Mouse (Mus musculus): Measurements from ENCODE around the gene Trpd52l3. TPM values are rescaled to one million over a fixed set of nuclear protein-coding genes. Genes with fewer than 3 reads are reported as not detected.
"Not testable (repeated sequence)": the region's sequence is repeated elsewhere in the genome, so short reads cannot be mapped to it uniquely, and the experiment has no call there.

Gene Trpd52l3
- total RNA-seq (2021): not detected

DNA sequence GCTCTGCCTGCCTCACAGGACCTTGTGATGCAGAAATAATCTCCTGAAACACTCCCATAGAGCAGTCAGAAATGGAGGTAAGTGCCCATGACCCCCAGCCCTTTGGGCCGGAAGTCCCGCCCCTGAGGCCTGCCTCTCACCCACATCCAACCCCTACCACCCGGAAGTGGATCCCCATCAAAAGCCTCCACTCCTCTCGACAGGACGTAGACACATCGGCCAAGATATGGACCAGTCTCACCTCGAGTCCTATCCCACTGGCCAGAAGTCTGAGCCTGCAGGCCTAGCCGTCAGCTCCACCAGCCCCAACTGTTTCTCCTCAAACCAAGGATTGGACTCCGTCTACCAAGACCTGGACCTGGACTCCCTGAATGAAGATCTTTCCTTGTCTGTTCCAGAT, at the start of gene Trpd52l3:
Gene Trpd52l3 (plus strand): TSS at position 170 of the 400 bp plus-strand sequence.
- DNase-seq (ENCODE audit: extremely low spot score in 1 of 2, low spot score in 1 of 2): no peak

GRCm38 (mm10) chr19:29953833-29954232, 49.8 kb upstream of the Trpd52l3 start:
- DNase-seq (ENCODE audit: extremely low spot score in 1 of 2, low spot score in 1 of 2): no peak

- DNase-seq (ENCODE audit: extremely low spot score in 1 of 2, low spot score in 1 of 2): no peak
These were observed 48.1 kb upstream of the Trpd52l3 start for GRCm38 (mm10) chr19:29955454-29955853.

- no peak for DNase-seq (ENCODE audit: extremely low spot score in 1 of 2, low spot score in 1 of 2)
These were observed 42.7 kb upstream of the Trpd52l3 start for GRCm38 (mm10) chr19:29960906-29961305.

DNA sequence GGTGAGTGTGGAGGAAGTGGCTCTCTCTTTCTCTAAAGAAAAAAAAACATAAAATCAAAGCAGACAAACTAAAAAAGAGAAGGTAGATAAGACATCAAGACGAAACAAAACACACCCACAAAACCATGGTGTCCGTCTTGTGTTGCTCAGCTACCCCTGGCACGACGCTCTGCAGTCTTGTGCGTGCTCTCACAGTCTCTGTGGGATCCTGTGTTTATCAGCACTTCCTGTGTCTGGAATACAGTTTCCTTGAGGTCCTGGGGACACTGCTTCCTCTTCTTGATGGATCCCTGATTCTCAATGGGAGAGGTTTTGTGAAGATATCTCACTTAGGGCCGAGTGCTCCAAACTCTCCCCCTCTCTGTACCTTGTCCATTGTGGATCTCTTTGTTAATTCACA, 41.7 kb upstream of the Trpd52l3 start:
- no peak for DNase-seq (ENCODE audit: extremely low spot score in 1 of 2, low spot score in 1 of 2)

- DNase-seq (ENCODE audit: extremely low spot score in 1 of 2, low spot score in 1 of 2): no peak
These were observed 39.9 kb upstream of the Trpd52l3 start for GRCm38 (mm10) chr19:29963598-29964092.

- no peak for DNase-seq (ENCODE audit: extremely low spot score in 1 of 2, low spot score in 1 of 2)
These were observed 35.6 kb upstream of the Trpd52l3 start for GRCm38 (mm10) chr19:29967960-29968359.

DNA sequence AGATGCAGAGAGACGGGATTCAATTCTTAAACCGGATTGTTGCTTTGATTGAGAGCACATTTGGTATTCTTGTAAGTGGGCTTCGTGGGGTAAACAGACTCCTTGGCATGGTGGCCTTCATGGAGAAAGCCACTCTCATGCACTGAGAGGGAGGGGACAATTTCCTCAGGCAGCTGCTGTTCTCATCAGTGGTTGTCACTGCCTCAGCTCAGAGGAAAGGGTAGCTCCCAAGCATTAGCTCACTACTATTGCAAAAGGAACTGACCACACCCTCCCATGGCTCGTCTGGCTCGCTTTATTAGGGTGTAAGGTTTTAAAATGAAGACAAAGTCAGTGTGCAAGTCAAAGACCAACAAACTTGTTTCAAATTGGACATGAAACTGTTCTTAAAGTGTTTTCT, 30.2 kb upstream of the Trpd52l3 start:
- DNase-seq (ENCODE audit: extremely low spot score in 1 of 2, low spot score in 1 of 2): no peak

DNA sequence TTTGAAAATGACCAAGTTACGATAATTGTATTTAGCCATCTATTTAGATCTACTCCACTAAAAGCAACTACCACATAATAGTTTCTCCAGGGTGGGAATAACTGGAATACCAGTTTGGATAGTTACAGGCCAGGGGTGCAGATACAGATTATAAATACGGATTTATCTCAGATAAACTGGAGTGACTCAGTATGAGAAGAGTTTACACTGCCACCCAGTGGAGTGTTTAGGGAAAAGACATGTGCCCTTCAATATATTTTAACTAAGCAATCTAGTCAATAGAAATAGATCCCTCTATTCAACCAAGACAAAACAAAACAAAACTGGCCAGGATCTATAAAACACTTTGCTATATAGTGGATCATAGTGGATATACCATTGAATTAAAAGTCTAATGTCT, 24.7 kb upstream of the Trpd52l3 start:
- no peak for DNase-seq (ENCODE audit: extremely low spot score in 1 of 2, low spot score in 1 of 2)

DNA sequence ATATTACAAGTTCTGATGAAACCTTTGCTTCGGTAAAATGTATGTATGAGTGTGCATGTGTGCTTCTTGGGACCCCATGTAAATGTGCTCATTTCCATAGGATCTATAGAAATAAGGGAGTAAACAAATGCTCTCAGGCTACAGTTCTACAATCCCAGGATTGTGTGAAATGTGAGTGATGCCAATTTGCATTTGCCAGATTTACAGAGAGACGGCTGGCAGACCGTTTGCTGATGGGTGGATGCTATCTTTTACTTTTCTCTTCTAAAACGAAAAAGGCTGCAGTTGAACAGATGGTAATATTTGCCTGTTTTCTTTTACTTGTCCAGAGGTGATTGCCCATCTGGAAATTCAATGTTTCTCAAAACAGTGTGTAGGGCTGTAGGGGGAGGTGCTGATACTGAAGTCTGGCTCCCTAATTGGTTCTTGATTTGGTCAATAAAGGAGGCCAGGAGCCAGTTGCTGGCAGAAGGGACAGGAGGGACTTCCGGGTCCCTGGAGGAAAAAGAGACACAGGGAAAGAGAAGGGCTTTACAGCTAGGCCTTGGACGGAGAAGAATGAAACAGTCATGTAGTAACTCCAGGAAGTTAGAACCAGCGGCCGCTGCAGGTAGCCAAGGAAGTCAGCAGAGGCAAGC, 24.0 kb upstream of the Trpd52l3 start:
- DNase-seq (ENCODE audit: extremely low spot score in 1 of 2, low spot score in 1 of 2): no peak

DNA sequence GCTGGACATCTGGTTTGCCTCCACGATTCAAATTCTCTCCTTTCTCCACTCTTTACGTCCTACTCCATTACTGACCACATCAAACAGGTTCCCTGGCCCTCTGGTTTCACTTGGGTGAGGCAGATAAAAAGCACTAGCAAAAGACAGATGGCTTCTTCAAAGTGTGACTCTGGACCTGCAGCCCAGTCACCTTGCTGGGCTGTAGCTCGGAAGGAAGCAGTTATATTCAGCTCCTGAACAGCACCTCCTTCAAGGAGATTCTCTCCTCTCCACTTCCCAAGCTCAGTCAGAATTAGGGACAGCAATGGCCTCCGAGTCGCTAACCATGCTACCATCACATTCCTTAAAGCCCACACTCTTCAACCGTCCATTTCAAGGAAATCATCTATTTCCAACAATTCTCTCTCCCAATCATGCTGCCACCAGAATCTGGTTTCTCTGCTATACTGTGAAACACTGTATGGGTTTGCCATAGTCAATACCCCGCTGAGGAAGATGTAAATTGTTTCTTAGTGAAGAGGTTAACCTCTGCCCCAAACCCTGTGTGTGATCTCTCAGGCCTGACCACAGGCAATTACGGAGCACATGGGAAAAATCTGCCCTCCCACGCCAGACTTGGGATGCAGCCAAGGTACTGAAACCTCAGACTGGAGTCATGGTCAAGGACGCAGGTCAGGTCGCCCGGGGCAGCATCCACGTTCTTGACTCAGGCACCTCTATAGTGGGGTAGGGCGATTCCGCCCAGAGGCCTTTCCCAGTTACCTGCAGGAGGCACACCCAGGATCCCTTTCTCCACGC, 19.2 kb upstream of the Trpd52l3 start:
- no peak for DNase-seq (ENCODE audit: extremely low spot score in 1 of 2, low spot score in 1 of 2)

DNA sequence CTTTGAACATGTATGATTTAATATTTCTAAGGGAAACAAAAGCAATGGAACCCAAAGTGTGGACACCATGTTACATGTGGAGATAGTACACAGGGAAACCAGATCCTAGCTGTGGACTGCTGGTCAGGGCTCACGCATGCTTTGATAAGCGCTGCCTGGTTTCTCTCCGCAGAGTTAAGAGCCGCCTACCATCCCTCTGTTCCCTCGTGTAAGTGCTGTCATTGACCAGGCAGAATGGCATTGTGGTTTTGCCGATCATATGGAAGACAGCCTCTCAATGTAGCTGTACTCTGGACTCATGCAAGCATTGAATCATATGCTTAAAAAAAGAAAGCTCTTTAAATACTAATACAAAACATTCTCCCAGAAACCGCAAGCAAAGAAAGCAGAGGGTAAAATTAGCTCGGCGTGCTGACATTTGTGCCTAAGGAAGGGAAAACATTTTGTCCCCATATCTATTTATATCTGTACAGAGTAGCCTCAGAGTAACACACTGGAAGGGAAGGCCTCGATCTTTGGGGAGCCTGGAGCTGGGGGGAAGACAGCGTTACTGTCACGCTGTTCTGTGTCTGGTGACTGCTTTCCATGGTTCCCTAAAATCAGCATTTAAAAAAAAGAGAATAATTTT, 17.0 kb upstream of the Trpd52l3 start:
- no peak for DNase-seq (ENCODE audit: extremely low spot score in 1 of 2, low spot score in 1 of 2)

DNA sequence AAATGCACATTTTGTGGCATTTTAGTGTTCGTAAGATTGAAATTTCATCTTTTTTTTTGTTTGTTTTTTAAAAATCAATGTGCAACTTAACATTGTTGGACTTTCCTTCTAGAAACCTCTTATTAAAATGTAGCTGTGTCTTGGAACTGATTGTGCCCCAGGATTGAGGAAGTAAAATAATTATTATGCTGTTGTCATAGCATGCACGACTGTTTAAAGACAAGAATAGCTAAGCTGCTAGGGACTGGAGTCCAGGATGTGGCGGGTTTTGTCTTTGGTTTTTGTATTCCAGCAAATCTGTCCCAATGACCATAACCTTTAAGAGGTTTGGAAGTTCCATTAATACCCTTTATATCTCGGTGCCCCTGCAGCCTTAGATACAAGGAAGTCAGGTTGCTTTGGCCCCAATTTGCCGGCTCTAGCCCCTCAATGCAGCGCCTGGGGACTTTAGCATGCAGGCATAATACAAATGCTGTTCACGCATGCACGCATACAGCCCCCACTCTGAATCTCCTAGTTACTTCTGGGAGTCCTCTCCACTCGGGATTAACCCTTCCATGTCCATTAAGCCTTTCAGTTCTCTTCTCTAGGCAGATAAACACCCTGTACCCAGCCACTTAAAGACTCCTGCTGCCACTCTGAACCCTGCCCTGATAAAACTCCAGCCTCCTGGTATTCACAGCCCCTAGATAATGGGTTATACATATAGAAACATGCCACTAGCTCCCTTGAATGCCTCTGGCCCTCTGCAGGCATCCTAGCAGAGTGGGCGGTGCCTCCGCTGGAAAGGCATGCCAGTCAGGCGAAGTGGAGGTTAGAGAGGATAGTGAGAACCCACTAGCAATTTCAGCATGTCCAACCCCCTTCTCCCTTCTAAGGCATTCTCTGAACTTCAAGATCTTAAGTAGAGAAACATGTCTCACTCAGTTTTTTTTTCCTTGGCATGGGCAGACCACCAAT, 2.9 kb upstream of the Trpd52l3 start:
- DNase-seq (ENCODE audit: extremely low spot score in 1 of 2, low spot score in 1 of 2): no peak

GRCm38 (mm10) chr19:30001550-30001949, 2.0 kb upstream of the Trpd52l3 start:
- DNase-seq (ENCODE audit: extremely low spot score in 1 of 2, low spot score in 1 of 2): no peak

- no peak for DNase-seq (ENCODE audit: extremely low spot score in 1 of 2, low spot score in 1 of 2)
These were observed 2.8 kb downstream of the Trpd52l3 start for GRCm38 (mm10) chr19:30006371-30006770.

GRCm38 (mm10) chr19:30010520-30011296, 7.1 kb downstream of the Trpd52l3 start:
- no peak for DNase-seq (ENCODE audit: extremely low spot score in 1 of 2, low spot score in 1 of 2)

GRCm38 (mm10) chr19:30014331-30014730, 10.7 kb downstream of the Trpd52l3 start:
- no peak for DNase-seq (ENCODE audit: extremely low spot score in 1 of 2, low spot score in 1 of 2)

GRCm38 (mm10) chr19:30016156-30016555, 12.6 kb downstream of the Trpd52l3 start:
- no peak for DNase-seq (ENCODE audit: extremely low spot score in 1 of 2, low spot score in 1 of 2)

DNA sequence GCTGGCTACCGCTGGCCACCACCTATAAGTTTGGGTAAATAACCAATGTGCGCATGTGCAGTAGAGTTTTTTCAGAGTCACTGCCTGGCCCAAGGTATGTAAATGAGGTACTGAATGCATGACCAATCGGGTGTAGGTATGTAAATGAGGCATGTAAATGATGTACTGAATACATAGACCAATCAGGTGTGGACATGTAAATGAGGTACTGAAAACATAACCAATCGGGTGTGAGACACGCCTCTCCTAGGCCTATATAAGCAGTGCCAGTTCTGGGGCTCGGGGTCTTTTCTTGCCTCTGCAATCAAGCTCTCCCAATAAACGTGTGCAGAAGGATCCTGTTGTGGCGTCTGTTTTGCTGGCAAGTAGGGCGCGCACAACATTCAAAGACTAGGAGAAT, 19.8 kb downstream of the Trpd52l3 start:
- DNase-seq (ENCODE audit: extremely low spot score in 1 of 2, low spot score in 1 of 2): not testable (repeated sequence)
